Mouse (Mus musculus) heart, embryonic 14.5 days (tissue): ENCODE results near the gene Taf15. TPM values are rescaled to one million over a fixed set of nuclear protein-coding genes. Genes with fewer than 3 reads are reported as not detected.

Experiments
- ATAC-seq: fragments of 200-750 bp; cut with Nextera tagmentation; 2 replicates; pipeline ENCODE4 v1.8.0; 2017; ENCODE audit warnings: low read depth, moderate TSS enrichment; ENCODE audit not compliant: insufficient number of reproducible peaks, insufficient read depth, low FRiP score
- H3K27ac ChIP-seq, 2 experiments: fragments of 200-500 bp in 1 of 2; fragments of 300-500 bp in 1 of 2; sonication (generic) in 1 of 2; replicated peaks in 1 of 2; 2 replicates each; pipeline ENCODE4 v1.5.1; 2012 to 2014; ENCODE audit warnings: low read depth in 2 of 2, low read length in 2 of 2, control low read depth in 1 of 2, mild to moderate bottlenecking in 1 of 2, mixed read lengths in 1 of 2; ENCODE audit not compliant: control insufficient read depth in 1 of 2, insufficient read depth in 1 of 2
- H3K27me3 ChIP-seq: fragments of 300-500 bp; sonication (generic); 2 replicates; pipeline ENCODE4 v1.6.1; 2014; ENCODE audit warnings: mild to moderate bottlenecking, low read length, control low read depth; ENCODE audit not compliant: control insufficient read depth, insufficient read depth
- H3K36me3 ChIP-seq: fragments of 300-500 bp; sonication (generic); 2 replicates; pipeline ENCODE4 v1.6.1; 2014; ENCODE audit warnings: mild to moderate bottlenecking, control low read depth, low read length, mixed read lengths; ENCODE audit not compliant: control insufficient read depth, insufficient read depth
- H3K4me1 ChIP-seq, 2 experiments: fragments of 200-500 bp in 1 of 2; fragments of 300-500 bp in 1 of 2; sonication (generic) in 1 of 2; 2 replicates each; pipeline ENCODE4 v1.6.1; 2012 to 2014; ENCODE audit warnings: low read length in 2 of 2, control low read depth in 1 of 2, mixed read lengths in 1 of 2; ENCODE audit not compliant: control insufficient read depth in 2 of 2, insufficient read depth in 2 of 2
- H3K4me2 ChIP-seq: fragments of 300-500 bp; sonication (generic); 2 replicates; pipeline ENCODE4 v1.6.1; 2014; ENCODE audit warnings: mild to moderate bottlenecking, low read length
- H3K4me3 ChIP-seq, 2 experiments: fragments of 200-500 bp in 1 of 2; fragments of 300-500 bp in 1 of 2; sonication (generic) in 1 of 2; 2 replicates each; pipeline ENCODE4 v1.5.1; 2012 to 2014; ENCODE audit warnings: low read length in 2 of 2, mild to moderate bottlenecking in 2 of 2, control low read depth in 1 of 2, low read depth in 1 of 2, moderate library complexity in 1 of 2; ENCODE audit not compliant: control insufficient read depth in 1 of 2, insufficient read depth in 1 of 2
- H3K9ac ChIP-seq: fragments of 300-500 bp; sonication (generic); 2 replicates; pipeline ENCODE4 v1.6.1; 2014; ENCODE audit warnings: mild to moderate bottlenecking, low read length
- H3K9me3 ChIP-seq: fragments of 300-500 bp; sonication (generic); 2 replicates; pipeline ENCODE4 v1.6.1; 2016; ENCODE audit warnings: low read length, control low read depth; ENCODE audit not compliant: control insufficient read depth
- WGBS: fragments of 180-500 bp; shearing (Covaris S2); extraction: QIAGEN DNeasy Blood & Tissue Kit; methylation state at CpG from one replicate; pipeline ENCODE4 v1.1.7; 2014; 5-methylcytosine and 5-hydroxymethylcytosine counted together
- polyA plus RNA-seq: library from polyadenylated mRNA; unstranded; fragments of >200 nt; fragmentation: Nextera tagmentation; extraction: Ambion mirVana; gene quantifications from 2 replicates; pipeline ENCODE4 v1.2.1, GENCODE M21; 2014

The Taf15 gene
- polyA plus RNA-seq, 1 experiment from 2014 or later: 12.8 TPM

GRCm38 (mm10) chr11:83448021-83448926 lies 24.6 kb upstream of the Taf15 start:
- H3K36me3 ChIP-seq: no peaks in the 10 kb centered on the region
- peaks cover 37 to 52% of the 10 kb centered on the region in 2 experiments for H3K4me1 ChIP-seq
- ATAC-seq: 0 out of 2 replicates have a peak, but pooled peaks have one; percentile 33
- H3K4me2 ChIP-seq: no peak overlapping the region
- H3K4me3 ChIP-seq: no peak overlapping the region
- H3K9me3 ChIP-seq: no peaks in the 10 kb centered on the region
- WGBS: 30% methylated on average over 16 of the region's 16 CpGs
- peaks cover 27% of the 10 kb centered on the region; the same call in 1 of the 2 replicates for H3K27me3 ChIP-seq
- peak overlapping the region; percentile 38; the same call in 1 of the 2 replicates for H3K9ac ChIP-seq
- H3K27ac ChIP-seq: peak overlapping the region; percentile 36 to 69

GRCm38 (mm10) chr11:83448927-83449236 lies 24.0 kb upstream of the Taf15 start:
- Histone ChIP-seq H3K9me3 (no peaks in the 10 kb centered on the region), H3K4me1 (peaks cover 34 to 48% of the 10 kb centered on the region in 2 experiments), H3K4me3 (no peak overlapping the region), H3K4me2 (no peak overlapping the region), H3K9ac (peak overlapping the region; percentile 38; the same call in 1 of the 2 replicates), H3K36me3 (no peaks in the 10 kb centered on the region), H3K27ac (peak overlapping the region; percentile 36 to 69), H3K27me3 (peaks cover 24% of the 10 kb centered on the region; the same call in 1 of the 2 replicates)
- peak; percentile 37; the same call in 1 of the 2 replicates for ATAC-seq

GRCm38 (mm10) chr11:83449298-83449697 lies 23.6 kb upstream of the Taf15 start:
- Histone ChIP-seq H3K27me3 (peaks cover 20% of the 10 kb centered on the region; the same call in 1 of the 2 replicates), H3K4me2 (no peak overlapping the region), H3K4me3 (no peak overlapping the region), H3K27ac (peak overlapping the region; percentile 36 to 69; a peak in 2 of 4 replicates), H3K9ac (no peak overlapping the region), H3K9me3 (no peaks in the 10 kb centered on the region), H3K4me1 (peaks cover 31 to 46% of the 10 kb centered on the region in 2 experiments), H3K36me3 (no peaks in the 10 kb centered on the region)
- WGBS: 36% methylated on average over 4 of the region's 4 CpGs
- ATAC-seq: no peak

GRCm38 (mm10) chr11:83450550-83450949 lies 22.3 kb upstream of the Taf15 start:
- no peak for ATAC-seq
- H3K9me3 ChIP-seq: no peaks in the 10 kb centered on the region
- no peak overlapping the region for H3K4me3 ChIP-seq
- H3K36me3 ChIP-seq: no peaks in the 10 kb centered on the region
- WGBS: 22% methylated on average over 1 of the region's 1 CpGs
- no peak overlapping the region for H3K4me2 ChIP-seq
- H3K4me1 ChIP-seq: peaks cover 35 to 50% of the 10 kb centered on the region in 2 experiments
- no peak overlapping the region for H3K9ac ChIP-seq
- H3K27me3 ChIP-seq: peaks cover 8% of the 10 kb centered on the region; the same call in 1 of the 2 replicates
- no peak overlapping the region for H3K27ac ChIP-seq

- ATAC-seq: no peak
- H3K4me1 ChIP-seq: peaks cover 38 to 50% of the 10 kb centered on the region in 2 experiments
- 85% methylated on average over 10 of the region's 10 CpGs for WGBS
Measured at GRCm38 (mm10) chr11:83451281-83451680, 21.6 kb upstream of the Taf15 start.

GRCm38 (mm10) chr11:83454548-83454947 lies 18.3 kb upstream of the Taf15 start:
- 0 out of 2 replicates have a peak overlapping the region, but pooled peaks have one; percentile 2 for H3K4me2 ChIP-seq
- H3K4me3 ChIP-seq: no peak overlapping the region
- ATAC-seq: peak; percentile 64
- 0% methylated on average over 4 of the region's 4 CpGs for WGBS
- peak overlapping the region; percentile 2; the same call in 1 of the 2 replicates for H3K9ac ChIP-seq
- no peaks in the 10 kb centered on the region for H3K9me3 ChIP-seq
- peak overlapping the region in 1 of 2 experiments; percentile 20; a peak in 3 of 4 replicates for H3K27ac ChIP-seq
- H3K36me3 ChIP-seq: no peaks in the 10 kb centered on the region
- peaks cover 24 to 30% of the 10 kb centered on the region in 2 experiments for H3K4me1 ChIP-seq
- H3K27me3 ChIP-seq: no peaks in the 10 kb centered on the region

More at GRCm38 (mm10) chr11:83451281-83451680, 21.6 kb upstream of the Taf15 start:
- H3K27ac ChIP-seq: no peak overlapping the region
- no peaks in the 10 kb centered on the region for H3K36me3 ChIP-seq
- H3K4me3 ChIP-seq: no peak overlapping the region
- H3K27me3 ChIP-seq: peaks cover under 1% of the 10 kb centered on the region; the same call in 1 of the 2 replicates
- H3K4me2 ChIP-seq: no peak overlapping the region
- no peaks in the 10 kb centered on the region for H3K9me3 ChIP-seq
- H3K9ac ChIP-seq: no peak overlapping the region

- no peaks in the 10 kb centered on the region for H3K9me3 ChIP-seq
- H3K9ac ChIP-seq: no peak overlapping the region
- no peak for ATAC-seq
- no peak overlapping the region for H3K4me2 ChIP-seq
- peaks cover 20 to 23% of the 10 kb centered on the region in 2 experiments for H3K4me1 ChIP-seq
- no peak overlapping the region for H3K27ac ChIP-seq
- no peaks in the 10 kb centered on the region for H3K36me3 ChIP-seq
- H3K4me3 ChIP-seq: no peak overlapping the region
- H3K27me3 ChIP-seq: no peaks in the 10 kb centered on the region
- WGBS: 71% methylated on average over 3 of the region's 3 CpGs
Measured at GRCm38 (mm10) chr11:83455608-83456007, 17.3 kb upstream of the Taf15 start.
